Mouse (Mus musculus) hindbrain, embryonic 13.5 days (tissue): ENCODE measurements around the gene Adssl1. TPM values are rescaled to one million over a fixed set of nuclear protein-coding genes. Genes with fewer than 3 reads are reported as not detected.

Experiments
- ATAC-seq: fragments of 200-750 bp; cut with Nextera tagmentation; 2 replicates; pipeline ENCODE4 v1.8.0; 2017; ENCODE audit warnings: moderate TSS enrichment; ENCODE audit not compliant: low FRiP score
- H3K27ac ChIP-seq: fragments of 300-500 bp; sonication (generic); 2 replicates; pipeline ENCODE4 v1.5.1; 2015; ENCODE audit warnings: inconsistent platforms, mild to moderate bottlenecking, moderate library complexity
- H3K27me3 ChIP-seq: fragments of 300-500 bp; sonication (generic); 2 replicates; pipeline ENCODE4 v1.6.1; 2015; ENCODE audit warnings: mild to moderate bottlenecking, inconsistent platforms
- H3K36me3 ChIP-seq: fragments of 300-500 bp; sonication (generic); 2 replicates; pipeline ENCODE4 v1.6.1; 2015; ENCODE audit warnings: mild to moderate bottlenecking, inconsistent platforms
- H3K4me1 ChIP-seq: fragments of 300-500 bp; sonication (generic); replicated peaks from 2 replicates; pipeline ENCODE4 v1.6.1; 2015; ENCODE audit warnings: inconsistent platforms
- H3K4me2 ChIP-seq: fragments of 300-500 bp; sonication (generic); 2 replicates; pipeline ENCODE4 v1.6.1; 2015; ENCODE audit warnings: inconsistent platforms, mild to moderate bottlenecking, moderate library complexity
- H3K4me3 ChIP-seq: fragments of 300-500 bp; sonication (generic); 2 replicates; pipeline ENCODE4 v1.5.1; 2015; ENCODE audit warnings: mild to moderate bottlenecking, inconsistent platforms
- H3K9ac ChIP-seq: fragments of 300-500 bp; sonication (generic); 2 replicates; pipeline ENCODE4 v1.6.1; 2015; ENCODE audit warnings: mild to moderate bottlenecking, inconsistent platforms
- H3K9me3 ChIP-seq: fragments of 300-500 bp; sonication (generic); 2 replicates; pipeline ENCODE4 v1.6.1; 2016; ENCODE audit warnings: inconsistent platforms
- WGBS: fragments of 180-500 bp; shearing (Covaris S2); methylation state at CpG from one replicate; pipeline ENCODE4 v1.1.7; 2015; 5-methylcytosine and 5-hydroxymethylcytosine counted together
- polyA plus RNA-seq: library from polyadenylated mRNA; unstranded; fragments of >200 nt; fragmentation: Nextera tagmentation; extraction: Ambion mirVana; gene quantifications from 2 replicates; pipeline ENCODE4 v1.2.1, GENCODE M21; 2015

Adssl1 gene
- 3.1 and 3.2 TPM in 2 replicates for polyA plus RNA-seq

- peak within 1 kb of the TSS; percentile 79 for H3K4me2 ChIP-seq
- under 1% methylated on average over 43 of the region's 56 CpGs for WGBS
- H3K27ac ChIP-seq: no peak within 1 kb of the TSS
- H3K4me1 ChIP-seq: peaks cover 21% of the 10 kb centered on the region
- no peaks in the 10 kb centered on the region for H3K36me3 ChIP-seq
- peak within 1 kb of the TSS; percentile 74 for H3K9ac ChIP-seq
- peaks cover 44% of the 10 kb centered on the region for H3K27me3 ChIP-seq
- peak; percentile 44 for ATAC-seq
- H3K9me3 ChIP-seq: no peaks in the 10 kb centered on the region; the same call in 1 of the 2 replicates
- peak within 1 kb of the TSS; percentile 49 for H3K4me3 ChIP-seq
Measured at GRCm38 (mm10) chr12:112619686-112620353, at the start of gene Adssl1. Gene Adssl1 (plus strand): TSS chr12:112620045.

- Histone ChIP-seq H3K4me3 (no peak overlapping the region), H3K9me3 (no peaks in the 10 kb centered on the region), H3K9ac (no peak overlapping the region), H3K27me3 (no peaks in the 10 kb centered on the region), H3K4me2 (no peak overlapping the region), H3K4me1 (peaks cover 2% of the 10 kb centered on the region; the same call in 1 of the 2 replicates), H3K27ac (no peak overlapping the region), H3K36me3 (no peaks in the 10 kb centered on the region)
- no peak for ATAC-seq
- WGBS: 92% methylated on average over 8 of the region's 8 CpGs
Measured at GRCm38 (mm10) chr12:112570160-112570559, 49.7 kb upstream of the Adssl1 start.

- Histone ChIP-seq H3K9me3 (no peaks in the 10 kb centered on the region), H3K4me1 (no peaks in the 10 kb centered on the region), H3K27me3 (no peaks in the 10 kb centered on the region), H3K36me3 (no peaks in the 10 kb centered on the region), H3K9ac (no peak overlapping the region), H3K4me2 (no peak overlapping the region), H3K27ac (no peak overlapping the region), H3K4me3 (no peak overlapping the region)
- 69% methylated on average over 6 of the region's 6 CpGs for WGBS
- ATAC-seq: no peak
Measured at GRCm38 (mm10) chr12:112571064-112571463, 48.8 kb upstream of the Adssl1 start.

GRCm38 (mm10) chr12:112575274-112575986 is 44.4 kb upstream of the Adssl1 start:
- Histone ChIP-seq H3K4me3 (no peak overlapping the region), H3K4me1 (peaks cover 8% of the 10 kb centered on the region), H3K4me2 (no peak overlapping the region), H3K27me3 (no peaks in the 10 kb centered on the region), H3K9me3 (no peaks in the 10 kb centered on the region), H3K36me3 (no peaks in the 10 kb centered on the region), H3K9ac (no peak overlapping the region), H3K27ac (no peak overlapping the region)
- no peak for ATAC-seq
- 88% methylated on average over 8 of the region's 8 CpGs for WGBS

GRCm38 (mm10) chr12:112576341-112576740 is 43.5 kb upstream of the Adssl1 start:
- no peaks in the 10 kb centered on the region for H3K9me3 ChIP-seq
- no peak overlapping the region for H3K9ac ChIP-seq
- no peak overlapping the region for H3K4me2 ChIP-seq
- H3K27ac ChIP-seq: no peak overlapping the region
- no peaks in the 10 kb centered on the region for H3K36me3 ChIP-seq
- WGBS: 22% methylated on average over 6 of the region's 6 CpGs
- peaks cover 8% of the 10 kb centered on the region for H3K4me1 ChIP-seq
- no peak for ATAC-seq
- no peaks in the 10 kb centered on the region for H3K27me3 ChIP-seq
- H3K4me3 ChIP-seq: no peak overlapping the region

GRCm38 (mm10) chr12:112576749-112577148 is 43.1 kb upstream of the Adssl1 start:
- Histone ChIP-seq H3K36me3 (no peaks in the 10 kb centered on the region), H3K4me1 (peaks cover 8% of the 10 kb centered on the region), H3K27ac (no peak overlapping the region), H3K9me3 (no peaks in the 10 kb centered on the region), H3K9ac (no peak overlapping the region), H3K27me3 (no peaks in the 10 kb centered on the region), H3K4me3 (no peak overlapping the region), H3K4me2 (no peak overlapping the region)
- WGBS: 13% methylated on average over 3 of the region's 3 CpGs
- ATAC-seq: no peak

- Histone ChIP-seq H3K4me2 (no peak overlapping the region), H3K9ac (no peak overlapping the region), H3K4me1 (peaks cover 8% of the 10 kb centered on the region), H3K27ac (no peak overlapping the region), H3K9me3 (no peaks in the 10 kb centered on the region), H3K4me3 (no peak overlapping the region), H3K27me3 (no peaks in the 10 kb centered on the region), H3K36me3 (no peaks in the 10 kb centered on the region)
- ATAC-seq: no peak
- WGBS: 83% methylated on average over 6 of the region's 6 CpGs
Measured at GRCm38 (mm10) chr12:112578296-112579090, 41.4 kb upstream of the Adssl1 start.

GRCm38 (mm10) chr12:112579430-112579829 is 40.4 kb upstream of the Adssl1 start:
- H3K4me2 ChIP-seq: no peak overlapping the region
- ATAC-seq: no peak
- H3K27ac ChIP-seq: no peak overlapping the region
- H3K27me3 ChIP-seq: no peaks in the 10 kb centered on the region
- WGBS: 48% methylated on average over 5 of the region's 5 CpGs
- H3K4me3 ChIP-seq: no peak overlapping the region
- no peak overlapping the region for H3K9ac ChIP-seq
- H3K4me1 ChIP-seq: peaks cover 8% of the 10 kb centered on the region
- no peaks in the 10 kb centered on the region for H3K36me3 ChIP-seq
- H3K9me3 ChIP-seq: no peaks in the 10 kb centered on the region

GRCm38 (mm10) chr12:112579926-112580325 is 39.9 kb upstream of the Adssl1 start:
- Histone ChIP-seq H3K27ac (no peak overlapping the region), H3K36me3 (no peaks in the 10 kb centered on the region), H3K4me1 (peaks cover 8% of the 10 kb centered on the region), H3K9me3 (no peaks in the 10 kb centered on the region), H3K27me3 (no peaks in the 10 kb centered on the region), H3K4me3 (no peak overlapping the region), H3K4me2 (no peak overlapping the region), H3K9ac (no peak overlapping the region)
- 87% methylated on average over 8 of the region's 8 CpGs for WGBS
- no peak for ATAC-seq

GRCm38 (mm10) chr12:112581113-112581512 is 38.7 kb upstream of the Adssl1 start:
- Histone ChIP-seq H3K4me3 (no peak overlapping the region), H3K27me3 (0 out of 2 replicates have a peak, but pooled peaks cover 2% of the 10 kb centered on the region), H3K36me3 (no peaks in the 10 kb centered on the region), H3K9ac (no peak overlapping the region), H3K4me1 (peaks cover 8% of the 10 kb centered on the region), H3K4me2 (no peak overlapping the region), H3K9me3 (no peaks in the 10 kb centered on the region), H3K27ac (no peak overlapping the region)
- 88% methylated on average over 3 of the region's 3 CpGs for WGBS
- no peak for ATAC-seq

- no peaks in the 10 kb centered on the region for H3K9me3 ChIP-seq
- WGBS: 72% methylated on average over 7 of the region's 7 CpGs
- H3K4me3 ChIP-seq: no peak overlapping the region
- H3K27ac ChIP-seq: no peak overlapping the region
- no peak for ATAC-seq
- peaks cover 19% of the 10 kb centered on the region for H3K4me1 ChIP-seq
- no peaks in the 10 kb centered on the region for H3K36me3 ChIP-seq
- no peak overlapping the region for H3K9ac ChIP-seq
- H3K4me2 ChIP-seq: no peak overlapping the region
- peaks cover 40% of the 10 kb centered on the region for H3K27me3 ChIP-seq
Measured at GRCm38 (mm10) chr12:112584954-112585353, 34.9 kb upstream of the Adssl1 start.

- Histone ChIP-seq H3K4me3 (no peak overlapping the region), H3K9me3 (no peaks in the 10 kb centered on the region), H3K27ac (no peak overlapping the region), H3K4me2 (no peak overlapping the region), H3K9ac (no peak overlapping the region), H3K36me3 (no peaks in the 10 kb centered on the region), H3K4me1 (peaks cover 19% of the 10 kb centered on the region), H3K27me3 (peaks cover 51% of the 10 kb centered on the region)
- 68% methylated on average over 7 of the region's 7 CpGs for WGBS
- ATAC-seq: no peak
Measured at GRCm38 (mm10) chr12:112585924-112586538, 33.8 kb upstream of the Adssl1 start.
